Mouse (Mus musculus): ENCODE measurements around the gene Nap1l1. TPM values are rescaled to one million over a fixed set of nuclear protein-coding genes. Genes with fewer than 3 reads are reported as not detected.

Gene Nap1l1
- polyA plus RNA-seq, 1 experiment, result 229 TPM

GRCm38 (mm10) chr10:111540678-111541077, 67.7 kb downstream of the Nap1l1 start:
- TF ChIP-seq CTCF (IDR thresholded peaks at IDR 0.05; ENCODE audit: extremely low read depth, insufficient read depth, low read length) (no peak), POLR2A (IDR thresholded peaks at IDR 0.05; ENCODE audit: extremely low read depth, insufficient read depth, low read length) (no peak)
- Histone ChIP-seq H3K4me3 (ENCODE audit: insufficient read depth, low read length) (no peak overlapping the region), H3K4me1 (ENCODE audit: control insufficient read depth, insufficient read depth, low read length) (peaks cover 2% of the 10 kb centered on the region), H3K27ac (ENCODE audit: insufficient read depth, low read length) (no peak overlapping the region)

DNA sequence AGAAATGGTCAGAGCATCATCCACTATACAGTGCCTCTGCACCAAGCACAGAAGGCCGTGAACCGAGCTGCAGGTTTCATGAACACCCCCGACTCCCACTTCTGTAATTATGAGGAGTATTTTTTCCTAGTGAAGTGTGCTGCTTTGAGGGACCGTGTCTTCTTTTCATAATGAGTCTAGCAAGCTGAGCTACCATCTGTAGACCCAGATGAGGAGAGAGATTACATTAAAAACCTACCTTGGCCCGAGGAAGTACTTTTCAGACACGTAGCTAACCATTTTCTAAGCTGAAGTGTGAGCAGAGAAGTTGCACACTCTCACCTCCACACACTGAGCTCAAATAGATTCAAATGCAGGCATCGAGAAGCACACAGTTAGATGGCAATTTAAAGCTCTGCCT, 70.1 kb downstream of the Nap1l1 start:
- Histone ChIP-seq H3K4me1 (ENCODE audit: control insufficient read depth, insufficient read depth, low read length) (peaks cover 1% of the 10 kb centered on the region; the same call in 1 of the 2 replicates), H3K27ac (ENCODE audit: insufficient read depth, low read length) (no peak overlapping the region), H3K4me3 (ENCODE audit: insufficient read depth, low read length) (no peak overlapping the region)
- no peak for TF ChIP-seq POLR2A (IDR thresholded peaks at IDR 0.05; ENCODE audit: extremely low read depth, insufficient read depth, low read length)
- no peak for TF ChIP-seq CTCF (IDR thresholded peaks at IDR 0.05; ENCODE audit: extremely low read depth, insufficient read depth, low read length)

GRCm38 (mm10) chr10:111543781-111544260, 70.8 kb downstream of the Nap1l1 start:
- H3K4me1 ChIP-seq (ENCODE audit: control insufficient read depth, insufficient read depth, low read length), result peaks cover 1% of the 10 kb centered on the region; the same call in 1 of the 2 replicates
- no peak overlapping the region for H3K4me3 ChIP-seq (ENCODE audit: insufficient read depth, low read length)
- no peak overlapping the region for H3K27ac ChIP-seq (ENCODE audit: insufficient read depth, low read length)
- TF ChIP-seq CTCF (IDR thresholded peaks at IDR 0.05; ENCODE audit: extremely low read depth, insufficient read depth, low read length) (no peak), POLR2A (IDR thresholded peaks at IDR 0.05; ENCODE audit: extremely low read depth, insufficient read depth, low read length) (no peak)

DNA sequence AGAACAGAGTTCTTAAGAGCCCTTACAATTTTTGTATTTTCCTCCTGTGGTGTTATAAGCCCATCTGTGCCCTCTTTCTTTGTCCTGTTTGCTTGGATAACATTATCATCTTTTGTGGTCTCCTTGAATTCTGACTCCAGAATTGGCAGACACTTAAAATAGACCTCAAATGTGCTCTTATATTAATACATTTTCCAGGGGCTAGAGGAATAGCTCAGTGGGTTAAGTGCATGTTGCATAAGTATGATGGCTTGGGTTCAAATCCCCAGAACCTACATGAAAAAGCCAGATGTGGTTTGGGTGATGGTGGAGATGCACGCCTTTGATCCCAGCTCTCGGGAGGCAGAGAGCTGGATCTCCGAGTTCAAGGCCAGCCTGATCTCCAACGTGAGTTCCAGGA, 71.3 kb downstream of the Nap1l1 start:
- no peak overlapping the region for H3K4me3 ChIP-seq (ENCODE audit: insufficient read depth, low read length)
- H3K27ac ChIP-seq (ENCODE audit: insufficient read depth, low read length), result no peak overlapping the region
- TF ChIP-seq POLR2A (IDR thresholded peaks at IDR 0.05; ENCODE audit: extremely low read depth, insufficient read depth, low read length) (no peak), CTCF (IDR thresholded peaks at IDR 0.05; ENCODE audit: extremely low read depth, insufficient read depth, low read length) (no peak)
- H3K4me1 ChIP-seq (ENCODE audit: control insufficient read depth, insufficient read depth, low read length), result peaks cover 1% of the 10 kb centered on the region; the same call in 1 of the 2 replicates

- Histone ChIP-seq H3K27ac (ENCODE audit: insufficient read depth, low read length) (no peak overlapping the region), H3K4me3 (ENCODE audit: insufficient read depth, low read length) (no peak overlapping the region), H3K4me1 (ENCODE audit: control insufficient read depth, insufficient read depth, low read length) (peaks cover 1% of the 10 kb centered on the region; the same call in 1 of the 2 replicates)
- no peak for TF ChIP-seq CTCF (IDR thresholded peaks at IDR 0.05; ENCODE audit: extremely low read depth, insufficient read depth, low read length)
- no peak for TF ChIP-seq POLR2A (IDR thresholded peaks at IDR 0.05; ENCODE audit: extremely low read depth, insufficient read depth, low read length)
Measured at GRCm38 (mm10) chr10:111545648-111546047, 72.6 kb downstream of the Nap1l1 start.

Other genes with a start within 250 kb of the Nap1l1 start
- 4.7 and 5.0 TPM in 2 replicates for gene Bbs10, start 174.5 kb upstream of the Nap1l1 start, polyA plus RNA-seq (2012; rRNA removed)
- 22.5 and 23.2 TPM in 2 replicates for gene Phlda1, start 33.1 kb downstream of the Nap1l1 start, polyA plus RNA-seq (2012; rRNA removed)